9 mouse cellular contexts compared by ENCODE assay signal in the genomic region with DNA sequence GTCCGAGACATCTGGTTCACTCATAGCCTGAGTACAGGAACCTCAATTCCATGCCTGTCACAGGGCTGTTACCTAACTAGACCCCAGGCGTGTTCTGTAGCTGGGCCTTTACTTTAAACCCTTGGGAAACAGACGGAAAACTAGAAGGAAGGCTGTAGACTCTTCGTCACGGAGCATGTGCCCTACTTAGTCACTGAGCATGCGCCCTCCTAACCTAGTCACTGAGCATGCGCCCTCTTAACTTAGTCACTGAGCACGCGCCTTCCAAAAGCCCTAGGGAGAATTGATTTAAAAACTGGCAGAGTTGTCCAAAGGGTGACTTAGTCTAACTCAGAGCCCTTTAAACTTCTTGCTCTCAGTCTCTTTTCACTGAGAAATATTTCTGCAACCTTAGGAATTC. TPM values are rescaled to one million over a fixed set of nuclear protein-coding genes. Genes with fewer than 3 reads are reported as not detected.
A peak's percentile ranks its signal among the peaks of the same experiment; 100 is the strongest.
DNase-seq lines count a peak whose midpoint lies in the region; ATAC-seq and TF ChIP-seq lines count a peak whose summit lies in the region.
"Had no signal": no experiment of that assay in that cellular context is flagged by ENCODE, and none has a peak within 500 bp of the region (broad histone marks: within the 10 kb centered on the region; RNA-seq: fewer than 3 reads in every experiment).

A gene (plus strand): TSS at position 346 of the 400 bp plus-strand sequence.

- no peaks in the 10 kb centered on the region for H3K36me3 ChIP-seq in forebrain, embryonic 10.5 days (replicated peaks)
- no peaks in the 10 kb centered on the region for H3K36me3 ChIP-seq in intestine, postnatal 0 days (ENCODE audit: control insufficient read depth, insufficient read depth)
- H3K36me3 ChIP-seq in neural tube, embryonic 14.5 days (ENCODE audit: control insufficient read depth, insufficient read depth, low read length): no peaks in the 10 kb centered on the region

- no peaks in the 10 kb centered on the region for H3K9me3 ChIP-seq in forebrain, embryonic 10.5 days
- H3K9me3 ChIP-seq in intestine, postnatal 0 days (ENCODE audit: control insufficient read depth): no peaks in the 10 kb centered on the region
- no peaks in the 10 kb centered on the region for H3K9me3 ChIP-seq in neural tube, embryonic 14.5 days (ENCODE audit: control insufficient read depth, low read length)

- no peak for TF ChIP-seq CTCF in left cerebral cortex, adult 2 months (IDR thresholded peaks at IDR 0.05)
- no peak for TF ChIP-seq CTCF in intestine, postnatal 0 days (IDR thresholded peaks at IDR 0.05; ENCODE audit: low read depth)

- intact Hi-C loops in left cerebral cortex, adult 2 months (cut with DNase I): loop anchor here (10.0 kb wide), 1 partner anchor 392 kb away; no protein-coding TSS in a partner anchor
- intact Hi-C loops in left cerebral cortex, postnatal 4 days (cut with DNase I): no loop called here

- DNase-seq in left cerebral cortex, adult 2 months (ENCODE audit: extremely low spot score in 1 of 2, low spot score in 2 of 2): no peak
- DNase-seq in left cerebral cortex, postnatal 4 days: no peak
- DNase-seq in forebrain, embryonic 10.5 days (ENCODE audit: extremely low spot score, low spot score): no peak
- DNase-seq in adrenal gland, postnatal 25 days: no peak
- DNase-seq in right cerebral cortex, adult 2 months (ENCODE audit: low spot score in 2 of 2): no peak

- H3K27ac ChIP-seq in left cerebral cortex, adult 2 months: no peak within 1 kb of the TSS
- peak within 1 kb of the TSS; percentile 85 for H3K27ac ChIP-seq in forebrain, embryonic 10.5 days
- H3K27ac ChIP-seq in intestine, postnatal 0 days (ENCODE audit: low read depth, low read length): no peak within 1 kb of the TSS
- H3K27ac ChIP-seq in neural tube, embryonic 14.5 days (ENCODE audit: low read depth, low read length): no peak within 1 kb of the TSS

- H3K4me2 ChIP-seq in intestine, postnatal 0 days (replicated peaks; ENCODE audit: low read depth): peak within 1 kb of the TSS; percentile 85
- H3K4me2 ChIP-seq in neural tube, embryonic 14.5 days (ENCODE audit: low read depth, low read length): peak within 1 kb of the TSS; percentile 86

- H3K4me3 ChIP-seq in left cerebral cortex, adult 2 months: peak within 1 kb of the TSS; percentile 53
- H3K4me3 ChIP-seq in forebrain, embryonic 10.5 days: peak within 1 kb of the TSS; percentile 68
- peak within 1 kb of the TSS; percentile 50 for H3K4me3 ChIP-seq in intestine, postnatal 0 days (ENCODE audit: low read depth, low read length)
- H3K4me3 ChIP-seq in neural tube, embryonic 14.5 days (ENCODE audit: low read depth, low read length): peak within 1 kb of the TSS; percentile 39

- peaks cover 37% of the 10 kb centered on the region for H3K27me3 ChIP-seq in forebrain, embryonic 10.5 days (ENCODE audit: poor library complexity, severe bottlenecking)
- H3K27me3 ChIP-seq in intestine, postnatal 0 days (replicated peaks; ENCODE audit: control insufficient read depth, insufficient read depth, low read length): peaks cover 15% of the 10 kb centered on the region; the same call in 1 of the 2 replicates
- peaks cover 7% of the 10 kb centered on the region; the same call in 1 of the 2 replicates for H3K27me3 ChIP-seq in neural tube, embryonic 14.5 days (ENCODE audit: control insufficient read depth, insufficient read depth, low read length)

- 0 out of 2 replicates have a peak within 1 kb of the TSS, but pooled peaks have one; percentile 11 for H3K9ac ChIP-seq in intestine, postnatal 0 days (ENCODE audit: low read depth, low read length)
- H3K9ac ChIP-seq in neural tube, embryonic 14.5 days (replicated peaks; ENCODE audit: low read depth, low read length): peak within 1 kb of the TSS; percentile 62

- ATAC-seq in intestine, postnatal 0 days: no peak
- ATAC-seq in neural tube, embryonic 14.5 days (ENCODE audit: low read depth): no peak
- ATAC-seq in CD4-positive, CD25-positive, alpha-beta regulatory T cell, adult 4 months: no peak

- H3K4me1 ChIP-seq in forebrain, embryonic 10.5 days: peaks cover 15% of the 10 kb centered on the region
- H3K4me1 ChIP-seq in intestine, postnatal 0 days (replicated peaks; ENCODE audit: control insufficient read depth, insufficient read depth, low read length): no peaks in the 10 kb centered on the region
- no peaks in the 10 kb centered on the region for H3K4me1 ChIP-seq in neural tube, embryonic 14.5 days (ENCODE audit: control insufficient read depth, insufficient read depth, low read length)

- WGBS in forebrain, embryonic 10.5 days: 90% methylated on average over 9 of the region's 9 CpGs
- 97% methylated on average over 9 of the region's 9 CpGs for WGBS in intestine, postnatal 0 days
- 95% methylated on average over 9 of the region's 9 CpGs for WGBS in neural tube, embryonic 14.5 days

RNA-seq across cellular contexts. Expression of the gene that starts here (rescaled TPM):
- total RNA-seq in left cerebral cortex, adult 2 months (2021): 1 to 10 TPM; 2.4 to 2.5 TPM
- 1 to 10 TPM; 3.3 to 4.4 TPM for total RNA-seq in left cerebral cortex, postnatal 4 days (2021)
- 2.1 and 2.4 TPM in 2 replicates for polyA plus RNA-seq in forebrain, embryonic 10.5 days (2016; fragmentation: Nextera tagmentation; extraction: Ambion mirVana)
- polyA plus RNA-seq in intestine, postnatal 0 days (2015; fragmentation: Nextera tagmentation; extraction: Ambion mirVana): 3.6 and 4.0 TPM in 2 replicates
- polyA plus RNA-seq in neural tube, embryonic 14.5 days (2014; fragmentation: Nextera tagmentation; extraction: Ambion mirVana): 2.8 and 3.0 TPM in 2 replicates
- not detected for polyA plus RNA-seq in CD4-positive, CD25-positive, alpha-beta regulatory T cell, adult 4 months (2017; shearing (Covaris generic))
- total RNA-seq in adrenal gland, postnatal 25 days (2021): 2.2 and 3.6 TPM in 2 replicates
- total RNA-seq: hematopoietic stem cell, adult 5-6 weeks had no signal
